Mouse (Mus musculus) midbrain, postnatal 0 days (tissue): ENCODE results near the gene Tcf20. TPM values are rescaled to one million over a fixed set of nuclear protein-coding genes. Genes with fewer than 3 reads are reported as not detected.
"Not testable (repeated sequence)": the region's sequence is repeated elsewhere in the genome, so short reads cannot be mapped to it uniquely, and the experiment has no call there.

Source experiments
- ATAC-seq: fragments of 200-750 bp; cut with Nextera tagmentation; 2 replicates; pipeline ENCODE4 v1.8.0; 2017; ENCODE audit warnings: moderate number of reproducible peaks, mild to moderate bottlenecking, moderate TSS enrichment, moderate library complexity; ENCODE audit not compliant: low FRiP score
- DNase-seq: peaks from one replicate; pipeline ENCODE4 v3.0.0-alpha.2; 2015; ENCODE audit warnings: low spot score
- H3K27ac ChIP-seq: fragments of 300-500 bp; sonication (generic); 2 replicates; pipeline ENCODE4 v1.5.1; 2014; ENCODE audit warnings: low read depth, mild to moderate bottlenecking, low read length, mixed read lengths
- H3K27me3 ChIP-seq: fragments of 300-500 bp; sonication (generic); 2 replicates; pipeline ENCODE4 v1.6.1; 2014; ENCODE audit warnings: low read length, control low read depth, mixed read lengths; ENCODE audit not compliant: insufficient read depth
- H3K36me3 ChIP-seq: fragments of 300-500 bp; sonication (generic); 2 replicates; pipeline ENCODE4 v1.6.1; 2014; ENCODE audit warnings: low read length, control low read depth, mixed read lengths; ENCODE audit not compliant: insufficient read depth
- H3K4me1 ChIP-seq: fragments of 300-500 bp; sonication (generic); 2 replicates; pipeline ENCODE4 v1.6.1; 2014; ENCODE audit warnings: mild to moderate bottlenecking, control low read depth, antibody characterized with exemption, low read length, mixed read lengths; ENCODE audit not compliant: insufficient read depth
- H3K4me2 ChIP-seq: fragments of 300-500 bp; sonication (generic); 2 replicates; pipeline ENCODE4 v1.6.1; 2014; ENCODE audit warnings: low read depth, mild to moderate bottlenecking, low read length, mixed read lengths; ENCODE audit not compliant: poor library complexity, severe bottlenecking
- H3K4me3 ChIP-seq: fragments of 300-500 bp; sonication (generic); 2 replicates; pipeline ENCODE4 v1.5.1; 2014; ENCODE audit warnings: low read depth, mild to moderate bottlenecking, low read length, moderate library complexity
- H3K9ac ChIP-seq: fragments of 300-500 bp; sonication (generic); replicated peaks from 2 replicates; pipeline ENCODE4 v1.6.1; 2014; ENCODE audit warnings: mild to moderate bottlenecking, low read length, moderate library complexity, mixed read lengths; ENCODE audit not compliant: poor library complexity, severe bottlenecking
- H3K9me3 ChIP-seq: fragments of 300-500 bp; sonication (generic); 2 replicates; pipeline ENCODE4 v1.6.1; 2016; ENCODE audit warnings: low read length, control low read depth
- CTCF ChIP-seq: IDR thresholded peaks from 2 replicates; pipeline ENCODE4 v1.5.1; 2016; ENCODE audit warnings: antibody characterized with exemption, mild to moderate bottlenecking
- WGBS: fragments of 180-500 bp; shearing (Covaris S2); extraction: QIAGEN DNeasy Blood & Tissue Kit; methylation state at CpG from one replicate; pipeline ENCODE4 v1.1.7; 2014; 5-methylcytosine and 5-hydroxymethylcytosine counted together
- polyA plus RNA-seq: library from polyadenylated mRNA; unstranded; fragments of >200 nt; fragmentation: Nextera tagmentation; extraction: Ambion mirVana; gene quantifications from 2 replicates; pipeline ENCODE4 v1.2.1, GENCODE M21; 2015
- total RNA-seq: library from RNA; depleted of rRNA; stranded (reverse); fragments of >200 nt; gene quantifications from 2 replicates; pipeline ENCODE4 v1.2.3, GENCODE M21; 2014

The Tcf20 gene
- total and polyA plus RNA-seq, 2 experiments from 2014 or later: 11.8 to 125 TPM

GRCm38 (mm10) chr15:82889426-82889825 lies 98.2 kb downstream of the Tcf20 start:
- no peaks in the 10 kb centered on the region for H3K27me3 ChIP-seq
- WGBS: 42% methylated on average over 1 of the region's 1 CpGs
- no peak for TF ChIP-seq CTCF
- H3K4me2 ChIP-seq: no peak overlapping the region
- DNase-seq: no peak
- no peak for ATAC-seq
- no peak overlapping the region for H3K27ac ChIP-seq
- H3K36me3 ChIP-seq: no peaks in the 10 kb centered on the region
- no peak overlapping the region for H3K9ac ChIP-seq
- no peaks in the 10 kb centered on the region for H3K4me1 ChIP-seq
- no peak overlapping the region for H3K4me3 ChIP-seq
- H3K9me3 ChIP-seq: no peaks in the 10 kb centered on the region

GRCm38 (mm10) chr15:82888466-82888865 lies 99.2 kb downstream of the Tcf20 start:
- WGBS: 87% methylated on average over 2 of the region's 2 CpGs
- Histone ChIP-seq H3K27me3 (no peaks in the 10 kb centered on the region), H3K9me3 (no peaks in the 10 kb centered on the region), H3K4me1 (no peaks in the 10 kb centered on the region), H3K4me2 (no peak overlapping the region), H3K36me3 (no peaks in the 10 kb centered on the region), H3K4me3 (no peak overlapping the region), H3K9ac (no peak overlapping the region), H3K27ac (no peak overlapping the region)
- no peak for ATAC-seq
- TF ChIP-seq CTCF: no peak
- no peak for DNase-seq

- H3K4me3 ChIP-seq: no peak overlapping the region
- H3K4me1 ChIP-seq: no peaks in the 10 kb centered on the region
- H3K27ac ChIP-seq: no peak overlapping the region
- H3K27me3 ChIP-seq: no peaks in the 10 kb centered on the region
- TF ChIP-seq CTCF: no peak
- no peaks in the 10 kb centered on the region for H3K9me3 ChIP-seq
- H3K36me3 ChIP-seq: no peaks in the 10 kb centered on the region
- DNase-seq: no peak
- no peak for ATAC-seq
- no peak overlapping the region for H3K9ac ChIP-seq
- H3K4me2 ChIP-seq: no peak overlapping the region
Observed at GRCm38 (mm10) chr15:82877309-82877708, 110.4 kb downstream of the Tcf20 start.

GRCm38 (mm10) chr15:82876863-82877262 lies 110.8 kb downstream of the Tcf20 start:
- no peaks in the 10 kb centered on the region for H3K27me3 ChIP-seq
- no peaks in the 10 kb centered on the region for H3K9me3 ChIP-seq
- no peak for TF ChIP-seq CTCF
- no peak overlapping the region for H3K27ac ChIP-seq
- no peak overlapping the region for H3K9ac ChIP-seq
- WGBS: 89% methylated on average over 2 of the region's 2 CpGs
- H3K4me1 ChIP-seq: no peaks in the 10 kb centered on the region
- no peak overlapping the region for H3K4me2 ChIP-seq
- no peak for DNase-seq
- no peaks in the 10 kb centered on the region for H3K36me3 ChIP-seq
- no peak for ATAC-seq
- no peak overlapping the region for H3K4me3 ChIP-seq

GRCm38 (mm10) chr15:82872037-82872436 lies 115.6 kb downstream of the Tcf20 start:
- Histone ChIP-seq H3K27ac (no peak overlapping the region), H3K4me1 (no peaks in the 10 kb centered on the region), H3K36me3 (no peaks in the 10 kb centered on the region), H3K4me3 (no peak overlapping the region), H3K27me3 (no peaks in the 10 kb centered on the region), H3K9me3 (no peaks in the 10 kb centered on the region), H3K4me2 (no peak overlapping the region), H3K9ac (no peak overlapping the region)
- TF ChIP-seq CTCF: no peak
- ATAC-seq: no peak
- no peak for DNase-seq
- 95% methylated on average over 1 of the region's 1 CpGs for WGBS

GRCm38 (mm10) chr15:82866286-82866685 lies 121.4 kb downstream of the Tcf20 start:
- H3K4me1 ChIP-seq, H3K9ac ChIP-seq, DNase-seq, ATAC-seq, H3K27me3 ChIP-seq, H3K4me2 ChIP-seq, H3K9me3 ChIP-seq, H3K4me3 ChIP-seq, H3K36me3 ChIP-seq, H3K27ac ChIP-seq: not testable (repeated sequence)
- 98% methylated on average over 3 of the region's 3 CpGs for WGBS

DNA sequence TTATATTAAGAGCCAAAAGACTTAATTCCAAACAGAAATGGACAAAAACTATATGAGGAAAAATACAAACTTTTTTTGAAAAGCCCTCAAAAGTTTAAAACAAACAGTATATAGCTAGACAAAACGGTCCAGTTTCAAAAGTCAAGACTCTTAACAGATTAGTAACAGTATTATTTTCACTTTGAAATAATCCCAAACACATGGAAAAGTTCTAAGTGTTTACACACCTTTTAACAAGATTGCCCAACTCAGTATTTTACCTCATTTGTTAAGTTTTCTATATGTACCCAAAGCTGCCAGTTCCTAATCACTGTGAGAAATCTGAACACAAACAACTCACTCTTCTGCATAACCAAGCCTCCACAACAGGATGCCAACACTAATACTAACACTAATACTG lies 124.0 kb downstream of the Tcf20 start:
- no peak for TF ChIP-seq CTCF
- H3K4me1 ChIP-seq: no peaks in the 10 kb centered on the region
- no peak overlapping the region for H3K9ac ChIP-seq
- DNase-seq: no peak
- H3K27me3 ChIP-seq: no peaks in the 10 kb centered on the region
- no peaks in the 10 kb centered on the region for H3K36me3 ChIP-seq
- H3K9me3 ChIP-seq: no peaks in the 10 kb centered on the region
- H3K4me2 ChIP-seq: no peak overlapping the region
- no peak overlapping the region for H3K27ac ChIP-seq
- WGBS: 85% methylated on average over 1 of the region's 1 CpGs
- no peak for ATAC-seq
- H3K4me3 ChIP-seq: no peak overlapping the region
